ENCODE assay signal across 17 mouse cellular contexts in the genomic region with DNA sequence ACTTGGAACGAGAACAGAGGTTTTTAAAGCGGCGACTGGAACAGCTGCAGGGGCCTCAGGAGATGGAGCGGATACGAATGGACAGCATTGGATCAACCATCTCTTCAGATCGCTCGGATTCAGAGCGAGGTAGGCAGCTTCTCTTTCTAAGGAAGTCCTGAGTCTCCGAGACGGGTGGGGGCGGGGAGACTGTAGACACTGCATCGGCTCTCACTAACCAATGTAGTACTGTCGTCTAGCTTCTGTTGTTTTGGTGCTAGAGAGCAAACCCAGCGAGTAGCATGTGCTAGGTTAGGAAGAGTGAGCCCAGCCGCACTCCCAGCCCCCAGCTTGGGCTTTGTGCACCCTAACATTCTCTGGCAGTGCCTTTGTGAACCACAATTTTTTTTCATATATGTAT. TPM values are rescaled to one million over a fixed set of nuclear protein-coding genes. Genes with fewer than 3 reads are reported as not detected.
A peak's percentile ranks its signal among the peaks of the same experiment; 100 is the strongest.
DNase-seq lines count a peak whose midpoint lies in the region; ATAC-seq and TF ChIP-seq lines count a peak whose summit lies in the region.
"Had no signal": no experiment of that assay in that cellular context is flagged by ENCODE, and none has a peak within 500 bp of the region (broad histone marks: within the 10 kb centered on the region; RNA-seq: fewer than 3 reads in every experiment).

No protein-coding gene starts in this region.

- peak; percentile 79 for DNase-seq in heart, adult 11 months
- DNase-seq in heart, embryonic 10.5 days (ENCODE audit: low spot score) = no peak
- DNase-seq in left cerebral cortex, adult 2 months (ENCODE audit: extremely low spot score in 1 of 2, low spot score in 2 of 2) = no peak
- DNase-seq in left cerebral cortex, adult 18-20 months (ENCODE audit: low spot score in 2 of 2) = no peak
- peak; percentile 78 for DNase-seq in R1 (ENCODE audit: low read depth, low spot score)

- no peak for ATAC-seq in erythroid progenitor cell, adult 5-6 weeks (replicated peaks; ENCODE audit: low FRiP score, poor library complexity, severe bottlenecking)

- H3K4me1 ChIP-seq in heart, embryonic 10.5 days = peaks cover 28% of the 10 kb centered on the region

- no peak overlapping the region for H3K4me3 ChIP-seq in heart, embryonic 10.5 days
- H3K4me3 ChIP-seq in left cerebral cortex, adult 2 months = no peak overlapping the region
- no peak overlapping the region for H3K4me3 ChIP-seq in myocyte
- H3K4me3 ChIP-seq: embryonic facial prominence, embryonic 12.5 days; forebrain, embryonic 12.5 days; heart, adult 2 months; hindbrain, embryonic 15.5 days; kidney, embryonic 15.5 days; liver, embryonic 12.5 days had no signal

- H3ac ChIP-seq in myocyte (ENCODE audit: control insufficient read depth, insufficient read length) = no peak overlapping the region

- H3K36me3 ChIP-seq in heart, embryonic 10.5 days = peaks cover 20% of the 10 kb centered on the region
- peaks cover 12% of the 10 kb centered on the region for H3K36me3 ChIP-seq in myocyte (ENCODE audit: control insufficient read depth, insufficient read depth)

- 73% methylated on average over 15 of the region's 15 CpGs for whole genome bisulfite sequencing in heart, embryonic 10.5 days

- TF ChIP-seq POLR2A in myocyte (IDR thresholded peaks at IDR 0.05; ENCODE audit: insufficient read length, low read depth) = no peak

- H3K4me2 ChIP-seq in myocyte (ENCODE audit: low read depth) = peak overlapping the region; percentile 52
- H3K4me2 ChIP-seq: forebrain, embryonic 12.5 days; hindbrain, embryonic 15.5 days; kidney, embryonic 15.5 days had no signal

- no peaks in the 10 kb centered on the region for H3K9me3 ChIP-seq in heart, embryonic 10.5 days
- H3K9me3 ChIP-seq: embryonic facial prominence, embryonic 12.5 days; forebrain, embryonic 12.5 days; hindbrain, embryonic 15.5 days; kidney, embryonic 15.5 days; liver, embryonic 12.5 days had no signal

- no peaks in the 10 kb centered on the region for H3K27me3 ChIP-seq in heart, embryonic 10.5 days (ENCODE audit: insufficient read depth, poor library complexity, severe bottlenecking)
- no peaks in the 10 kb centered on the region for H3K27me3 ChIP-seq in myocyte (ENCODE audit: control insufficient read depth, insufficient read depth, insufficient read length)
- H3K27me3 ChIP-seq: embryonic facial prominence, embryonic 12.5 days; forebrain, embryonic 12.5 days; hindbrain, embryonic 15.5 days; kidney, embryonic 15.5 days; liver, embryonic 12.5 days had no signal

- intact Hi-C loops in left cerebral cortex, adult 2 months (cut with DNase I) = no loop called here

- no peak overlapping the region for H3K27ac ChIP-seq in heart, embryonic 10.5 days
- peak overlapping the region; percentile 37; the same call in 1 of the 2 replicates for H3K27ac ChIP-seq in left cerebral cortex, adult 2 months
- H3K27ac ChIP-seq: embryonic facial prominence, embryonic 12.5 days; forebrain, embryonic 12.5 days; heart, adult 2 months; hindbrain, embryonic 15.5 days; kidney, embryonic 15.5 days; liver, embryonic 12.5 days had no signal

- no peaks in the 10 kb centered on the region for H3K79me2 ChIP-seq in myocyte (ENCODE audit: control insufficient read depth, insufficient read depth)

- TF ChIP-seq CTCF in left cerebral cortex, adult 2 months (IDR thresholded peaks at IDR 0.05) = no peak

TF ChIP-seq in myocyte, 11 proteins besides CTCF, POLR2A, EP300 and RAD21:
- TF ChIP-seq CEBPB (IDR thresholded peaks at IDR 0.05; ENCODE audit: insufficient read depth, poor library complexity, severe bottlenecking) (no peak), E2F4 (IDR thresholded peaks at IDR 0.05; ENCODE audit: insufficient read depth) (no peak), USF1 (IDR thresholded peaks at IDR 0.05; ENCODE audit: low read depth) (no peak), MYOD1 (IDR thresholded peaks at IDR 0.05; ENCODE audit: control insufficient read depth in 1 of 3, insufficient read length in 2 of 3, low read depth in 2 of 3) (no peak), TCF3 (IDR thresholded peaks at IDR 0.05; ENCODE audit: insufficient read length, low read depth) (no peak), MAX (IDR thresholded peaks at IDR 0.05; ENCODE audit: low read depth) (no peak), POLR2AphosphoS2 (IDR thresholded peaks at IDR 0.05; ENCODE audit: insufficient read length, low read depth) (no peak), MYOG (IDR thresholded peaks at IDR 0.05; ENCODE audit: control insufficient read depth in 1 of 3, insufficient read depth in 1 of 3, insufficient read length in 2 of 3, low read depth in 2 of 3) (no peak), REST (IDR thresholded peaks at IDR 0.05; ENCODE audit: insufficient read depth, insufficient read length) (no peak), SRF (IDR thresholded peaks at IDR 0.05; ENCODE audit: control insufficient read depth, insufficient read length, low read depth) (no peak), TCF12 (IDR thresholded peaks at IDR 0.05; ENCODE audit: insufficient read depth, poor library complexity, severe bottlenecking) (no peak)

RNA-seq across cellular contexts. Expression of a gene that starts 1.3 kb away (rescaled TPM):
- polyA plus RNA-seq in heart, embryonic 10.5 days (2016; fragmentation: Nextera tagmentation; extraction: Ambion mirVana) = not detected in 2 replicates
- total RNA-seq in left cerebral cortex, adult 2 months (2021) = not detected
- total RNA-seq in left cerebral cortex, adult 18-20 months (2021) = not detected
- polyA plus RNA-seq in myocyte (2012; fragmentation: generic; extraction: Trizol) = not detected
- not detected in 2 replicates for total RNA-seq in erythroid progenitor cell, adult 5-6 weeks (2015; ENCODE audit: low replicate concordance)
- total RNA-seq in erythroid progenitor cell, adult 5-6 weeks (2017; ENCODE audit: low replicate concordance) = not detected in 2 replicates
- total RNA-seq: heart, adult 2 months; heart, postnatal 10 days; left cerebral cortex, postnatal 14 days; neutrophil, adult 5-6 weeks had no signal
- polyA plus RNA-seq: cerebellum, adult 2 months; embryonic facial prominence, embryonic 12.5 days; heart, adult 2 months; hindbrain, embryonic 15.5 days; kidney, embryonic 15.5 days; liver, embryonic 12.5 days had no signal

RNA-seq across cellular contexts. Expression of a gene that starts 20.1 kb away (rescaled TPM):
- 27.6 and 31.7 TPM in 2 replicates for polyA plus RNA-seq in heart, embryonic 10.5 days (2016; fragmentation: Nextera tagmentation; extraction: Ambion mirVana)
- total RNA-seq in left cerebral cortex, adult 2 months (2021) = 10 to 100 TPM; 35.1 to 35.8 TPM
- total RNA-seq in left cerebral cortex, adult 18-20 months (2021) = 10 to 100 TPM; 36.8 to 39.2 TPM
- 30.8 TPM for polyA plus RNA-seq in myocyte (2012; fragmentation: generic; extraction: Trizol)
- 43.6 and 54.9 TPM in 2 replicates for total RNA-seq in erythroid progenitor cell, adult 5-6 weeks (2015; ENCODE audit: low replicate concordance)
- 31.5 and 32.0 TPM in 2 replicates for total RNA-seq in erythroid progenitor cell, adult 5-6 weeks (2017; ENCODE audit: low replicate concordance)

RNA-seq across cellular contexts. Expression of a gene that starts 59.9 kb away (rescaled TPM):
- 27.7 and 28.7 TPM in 2 replicates for polyA plus RNA-seq in heart, embryonic 10.5 days (2016; fragmentation: Nextera tagmentation; extraction: Ambion mirVana)
- 10 to 100 TPM; 85.3 to 89.6 TPM for total RNA-seq in left cerebral cortex, adult 2 months (2021)
- total RNA-seq in left cerebral cortex, adult 18-20 months (2021) = 10 to 100 TPM; 76.1 to 89.7 TPM
- polyA plus RNA-seq in myocyte (2012; fragmentation: generic; extraction: Trizol) = 11.9 TPM
- 92.3 and 96.0 TPM in 2 replicates for total RNA-seq in erythroid progenitor cell, adult 5-6 weeks (2015; ENCODE audit: low replicate concordance)
- 167 and 196 TPM in 2 replicates for total RNA-seq in erythroid progenitor cell, adult 5-6 weeks (2017; ENCODE audit: low replicate concordance)

Comparison
In these comparisons a context has a peak if more than half of its experiments do, and no peak if none do; other contexts are left out.
1. DNase-seq: peak in heart, adult 11 months (single experiment) and R1 (single experiment); none in heart, embryonic 10.5 days (single experiment), left cerebral cortex, adult 2 months (0 of 2) and left cerebral cortex, adult 18-20 months (0 of 2).